Mouse (Mus musculus): ENCODE data around the gene Ccdc92b.

Ccdc92b gene

GRCm38 (mm10) chr11:74660336-74660735, 40.9 kb downstream of the Ccdc92b start:
- no peak for DNase-seq

- DNase-seq, result no peak
These were observed 42.2 kb downstream of the Ccdc92b start for GRCm38 (mm10) chr11:74661641-74662040.

GRCm38 (mm10) chr11:74662221-74662620, 42.8 kb downstream of the Ccdc92b start:
- DNase-seq, result no peak

DNA sequence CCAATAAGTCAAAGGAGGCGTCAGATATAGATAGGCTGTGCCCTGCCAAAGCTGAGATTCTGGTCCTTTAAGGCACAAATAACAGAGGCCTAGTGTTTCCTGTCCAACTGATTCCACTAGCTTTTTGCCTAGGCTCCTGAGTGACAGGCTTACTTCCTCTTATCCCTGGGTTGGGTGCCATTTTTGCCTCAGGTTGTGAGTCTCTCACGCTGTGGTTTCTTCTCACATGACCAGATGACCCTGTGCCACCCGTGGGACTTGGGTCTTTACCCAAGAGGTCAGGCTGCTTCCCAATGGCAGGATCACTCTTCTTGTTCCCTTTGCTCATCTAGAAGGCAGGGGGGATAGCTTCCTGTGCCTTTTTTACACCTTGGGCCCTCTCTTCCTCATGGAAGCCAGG, 44.9 kb downstream of the Ccdc92b start:
- no peak for DNase-seq

GRCm38 (mm10) chr11:74664906-74665305, 45.5 kb downstream of the Ccdc92b start:
- DNase-seq, result no peak

DNA sequence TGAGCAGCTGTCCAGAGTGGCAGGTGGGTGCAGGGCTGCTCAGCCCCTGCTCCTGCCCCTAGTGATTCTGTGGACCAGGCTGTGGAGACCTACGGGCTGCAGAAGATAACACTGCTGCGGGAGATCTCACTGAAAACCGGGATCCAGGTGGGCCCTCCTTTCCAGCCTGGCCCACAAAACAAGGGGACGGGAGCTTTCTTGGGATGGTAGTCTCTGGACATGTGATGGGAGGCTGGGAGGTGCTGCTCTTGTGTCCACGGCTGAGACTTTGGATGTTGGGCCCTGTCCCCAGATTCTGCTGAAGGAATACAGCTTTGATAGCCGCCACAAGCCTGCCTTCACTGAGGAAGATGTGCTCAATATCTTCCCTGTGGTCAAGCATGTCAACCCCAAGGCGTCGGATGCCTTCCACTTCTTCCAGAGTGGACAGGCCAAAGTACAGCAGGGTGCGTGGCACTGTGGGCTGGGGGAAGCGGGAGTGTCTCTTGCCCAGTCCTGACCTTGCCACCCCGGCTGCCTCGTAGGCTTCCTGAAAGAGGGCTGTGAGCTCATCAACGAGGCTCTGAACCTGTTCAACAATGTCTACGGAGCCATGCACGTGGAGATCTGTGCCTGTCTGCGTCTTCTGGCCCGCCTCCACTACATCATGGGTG, 46.4 kb downstream of the Ccdc92b start:
- DNase-seq, result no peak

DNA sequence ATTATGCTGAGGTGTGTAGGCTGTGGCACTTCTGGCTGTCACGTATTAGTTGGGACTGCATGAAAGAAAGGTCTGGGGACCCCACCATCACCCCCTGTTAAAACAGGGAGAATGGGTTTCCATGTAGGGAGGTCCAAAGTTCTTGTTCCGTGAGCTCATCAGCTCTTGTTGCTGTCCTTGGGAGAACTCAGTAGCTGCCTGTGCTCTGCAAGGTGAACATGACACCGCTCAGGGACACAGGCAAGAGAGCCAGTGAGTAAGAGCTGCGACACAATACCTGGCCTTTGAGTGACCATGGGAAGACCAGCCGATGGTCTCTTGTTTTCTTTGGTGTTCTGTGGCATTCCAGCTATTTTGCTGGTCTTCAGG, 46.9 kb downstream of the Ccdc92b start:
- no peak for DNase-seq

- no peak for DNase-seq
These were observed 47.6 kb downstream of the Ccdc92b start for GRCm38 (mm10) chr11:74666776-74667581.

DNA sequence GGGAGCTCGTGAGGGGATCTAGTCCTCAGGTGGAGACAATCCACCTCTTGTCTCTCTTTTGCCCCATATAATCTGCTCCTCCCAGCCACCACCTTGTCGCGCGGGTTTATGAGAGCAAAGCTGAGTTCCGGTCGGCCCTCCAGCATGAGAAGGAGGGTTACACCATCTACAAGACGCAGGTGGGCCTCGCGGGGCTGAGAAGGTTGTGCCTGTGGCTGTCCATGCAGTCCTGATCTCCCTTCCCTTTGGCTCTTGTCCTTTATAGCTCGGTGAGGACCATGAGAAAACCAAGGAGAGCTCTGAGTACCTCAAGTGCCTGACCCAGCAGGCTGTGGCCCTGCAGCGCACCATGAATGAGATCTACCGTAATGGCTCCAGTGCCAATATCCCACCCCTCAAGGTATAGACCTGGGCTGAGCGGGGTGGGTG, 48.2 kb downstream of the Ccdc92b start:
- DNase-seq, result no peak

GRCm38 (mm10) chr11:74668466-74668865, 49.1 kb downstream of the Ccdc92b start:
- no peak for DNase-seq

GRCm38 (mm10) chr11:74668971-74669370, 49.6 kb downstream of the Ccdc92b start:
- DNase-seq, result no peak

- no peak for DNase-seq
These were observed 50.7 kb downstream of the Ccdc92b start for GRCm38 (mm10) chr11:74670151-74670550.

GRCm38 (mm10) chr11:74671013-74671412, 51.6 kb downstream of the Ccdc92b start:
- DNase-seq, result no peak

GRCm38 (mm10) chr11:74671839-74672238, 52.4 kb downstream of the Ccdc92b start:
- DNase-seq, result no peak

GRCm38 (mm10) chr11:74672901-74673513, 53.6 kb downstream of the Ccdc92b start:
- no peak for DNase-seq

DNA sequence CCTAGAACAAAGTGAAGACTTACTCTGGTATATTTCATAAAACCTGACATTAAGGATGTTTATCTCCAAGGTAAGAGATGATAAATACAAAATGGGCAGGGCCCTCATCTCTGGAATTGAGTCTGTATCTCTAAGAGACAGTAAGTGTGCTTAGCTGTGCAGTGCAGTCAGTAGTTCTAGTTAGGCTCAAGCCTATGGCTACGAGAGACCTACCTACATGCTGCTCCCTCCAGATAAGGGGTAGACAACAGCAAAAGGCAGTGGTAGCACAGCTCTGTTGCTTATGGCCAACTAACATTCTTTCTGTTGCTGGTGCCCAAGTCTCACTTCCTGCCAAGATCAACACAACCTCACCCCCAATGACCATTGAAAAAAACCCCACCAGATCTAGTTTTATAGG, 54.2 kb downstream of the Ccdc92b start:
- no peak for DNase-seq

- DNase-seq, result no peak
These were observed 55.3 kb downstream of the Ccdc92b start for GRCm38 (mm10) chr11:74674713-74675112.

DNA sequence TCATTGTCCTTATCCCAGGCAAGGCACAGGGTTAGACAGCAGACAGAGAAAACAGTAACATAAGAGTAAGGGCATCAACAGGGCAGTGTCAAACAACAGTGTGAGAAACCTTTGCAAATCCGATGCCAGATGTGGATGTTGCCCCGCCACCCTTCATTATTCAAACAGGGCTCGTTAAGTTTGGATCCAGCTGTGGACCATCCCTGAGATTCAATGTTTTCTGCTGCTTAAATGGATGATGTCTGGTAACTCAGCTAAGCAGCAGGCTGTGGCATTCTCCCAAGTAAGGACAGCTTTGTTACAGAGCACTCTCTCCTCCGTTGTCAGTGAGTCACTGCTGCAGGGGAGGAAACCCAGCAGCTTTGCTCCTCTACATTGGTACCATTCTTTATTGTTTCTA, 55.8 kb downstream of the Ccdc92b start:
- DNase-seq, result no peak

All from embryo, embryonic 11 days (tissue).